Mouse (Mus musculus) embryonic facial prominence, embryonic 15.5 days (tissue): Measurements from ENCODE around the gene Slc6a11. TPM values are rescaled to one million over a fixed set of nuclear protein-coding genes. Genes with fewer than 3 reads are reported as not detected.

Experiments used
- ATAC-seq: fragments of 200-750 bp; cut with Nextera tagmentation; 2 replicates; pipeline ENCODE4 v1.8.0; 2017; ENCODE audit warnings: low read depth, moderate TSS enrichment; ENCODE audit not compliant: insufficient number of reproducible peaks, low FRiP score, low TSS enrichment
- H3K27ac ChIP-seq: fragments of 300-500 bp; sonication (generic); replicated peaks from 2 replicates; pipeline ENCODE4 v1.5.1; 2015; ENCODE audit warnings: mild to moderate bottlenecking, inconsistent platforms
- H3K27me3 ChIP-seq: fragments of 300-500 bp; sonication (generic); 2 replicates; pipeline ENCODE4 v1.6.1; 2015; ENCODE audit warnings: inconsistent platforms
- H3K36me3 ChIP-seq: fragments of 300-500 bp; sonication (generic); 2 replicates; pipeline ENCODE4 v1.6.1; 2015; ENCODE audit warnings: mild to moderate bottlenecking, inconsistent platforms
- H3K4me1 ChIP-seq: fragments of 300-500 bp; sonication (generic); 2 replicates; pipeline ENCODE4 v1.6.1; 2015; ENCODE audit warnings: inconsistent platforms
- H3K4me2 ChIP-seq: fragments of 300-500 bp; sonication (generic); replicated peaks from 2 replicates; pipeline ENCODE4 v1.6.1; 2015; ENCODE audit warnings: mild to moderate bottlenecking, inconsistent platforms
- H3K4me3 ChIP-seq: fragments of 300-500 bp; sonication (generic); replicated peaks from 2 replicates; pipeline ENCODE4 v1.5.1; 2015; ENCODE audit warnings: mild to moderate bottlenecking, inconsistent platforms
- H3K9ac ChIP-seq: fragments of 300-500 bp; sonication (generic); 2 replicates; pipeline ENCODE4 v1.6.1; 2015; ENCODE audit warnings: inconsistent platforms
- H3K9me3 ChIP-seq: fragments of 300-500 bp; sonication (generic); replicated peaks from 2 replicates; pipeline ENCODE4 v1.6.1; 2016; ENCODE audit warnings: inconsistent platforms
- WGBS: fragments of 180-500 bp; shearing (Covaris S2); methylation state at CpG from one replicate; pipeline ENCODE4 v1.1.7; 2015; 5-methylcytosine and 5-hydroxymethylcytosine counted together
- polyA plus RNA-seq: library from polyadenylated mRNA; unstranded; fragments of >200 nt; fragmentation: Nextera tagmentation; extraction: Ambion mirVana; gene quantifications from 2 replicates; pipeline ENCODE4 v1.2.1, GENCODE M21; 2015

The Slc6a11 gene
- polyA plus RNA-seq, 1 experiment from 2014 or later = 0.37 TPM

DNA sequence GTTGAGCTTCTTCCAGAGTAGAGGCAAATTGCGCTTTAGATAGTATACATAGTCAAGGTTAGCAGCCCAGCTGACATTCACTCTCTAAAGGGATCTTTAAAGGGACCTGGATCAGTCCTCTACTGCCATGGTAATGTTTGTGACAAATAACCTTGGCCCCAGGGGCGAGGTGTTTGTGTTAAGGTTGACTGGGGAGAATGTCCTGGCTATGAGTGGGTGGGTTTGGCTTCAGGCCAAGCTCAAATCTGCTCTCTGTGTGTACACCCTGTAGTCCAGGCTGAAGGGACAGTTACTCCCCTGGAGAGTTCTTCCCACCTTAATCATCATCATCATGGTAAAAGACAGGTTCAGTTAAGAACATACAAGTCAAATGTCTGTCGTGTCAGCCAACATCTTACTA lies 97.2 kb downstream of the Slc6a11 start:
- Histone ChIP-seq H3K9ac (no peak overlapping the region), H3K4me2 (no peak overlapping the region), H3K27ac (no peak overlapping the region), H3K4me3 (no peak overlapping the region), H3K27me3 (no peaks in the 10 kb centered on the region), H3K9me3 (no peaks in the 10 kb centered on the region), H3K4me1 (no peaks in the 10 kb centered on the region), H3K36me3 (no peaks in the 10 kb centered on the region)
- 76% methylated on average over 3 of the region's 3 CpGs for WGBS
- ATAC-seq = no peak

DNA sequence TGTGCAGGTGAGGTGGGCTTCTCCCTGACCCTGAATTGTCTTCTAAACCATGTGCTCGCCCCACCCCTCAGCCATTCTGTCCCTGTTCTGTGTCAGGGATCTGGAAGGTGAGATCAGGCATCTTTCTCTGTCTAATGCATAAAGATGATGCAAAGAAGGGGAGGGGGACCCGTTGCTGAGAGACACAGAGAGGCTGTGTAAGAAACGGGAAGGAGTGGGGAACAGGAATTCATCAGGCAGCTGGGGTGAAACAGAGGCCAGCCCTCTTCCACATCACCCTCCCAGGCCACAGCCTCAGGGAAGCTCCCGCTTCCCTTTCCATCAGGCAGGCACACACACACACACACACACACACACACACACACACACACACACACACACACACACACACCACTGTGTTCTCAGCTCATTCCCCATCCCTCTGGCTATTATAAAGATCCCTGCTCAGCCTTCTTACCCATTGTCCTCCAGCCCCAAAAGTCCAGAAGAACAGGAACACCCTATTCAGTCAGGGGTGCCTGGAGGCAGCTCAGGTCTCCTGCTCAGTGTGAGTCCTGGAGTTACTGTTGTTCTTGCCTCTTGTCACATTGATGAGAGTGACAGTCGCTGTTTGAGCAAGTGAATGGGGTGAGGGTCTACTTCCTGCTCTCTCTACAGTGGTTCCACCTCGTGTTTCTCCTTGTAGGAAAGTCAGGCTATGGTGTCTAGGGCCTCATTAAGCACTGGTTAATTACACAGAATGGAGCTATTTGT lies 108.0 kb downstream of the Slc6a11 start:
- Histone ChIP-seq H3K4me3 (no peak overlapping the region), H3K27me3 (no peaks in the 10 kb centered on the region), H3K27ac (no peak overlapping the region), H3K36me3 (no peaks in the 10 kb centered on the region), H3K4me1 (no peaks in the 10 kb centered on the region), H3K4me2 (no peak overlapping the region), H3K9me3 (no peaks in the 10 kb centered on the region), H3K9ac (no peak overlapping the region)
- no peak for ATAC-seq
- 19% methylated on average over 6 of the region's 6 CpGs for WGBS

DNA sequence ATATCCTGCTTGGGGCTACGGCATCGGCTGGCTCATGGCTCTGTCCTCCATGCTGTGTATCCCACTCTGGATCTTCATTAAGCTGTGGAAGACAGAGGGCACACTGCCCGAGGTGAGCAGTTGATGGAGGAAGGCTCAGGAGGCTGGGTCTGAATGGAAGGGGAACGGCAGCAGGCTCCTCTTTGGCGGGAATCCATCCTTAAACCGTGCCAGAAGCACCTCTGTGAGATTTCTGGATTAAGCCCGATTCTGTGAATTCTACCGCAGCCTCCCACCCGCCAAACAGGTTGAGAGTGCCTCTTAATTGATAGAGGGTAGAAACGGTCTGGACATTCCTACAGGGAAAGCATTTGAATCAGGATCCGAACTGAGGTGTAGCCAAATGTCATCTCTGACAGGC lies 114.6 kb downstream of the Slc6a11 start:
- 76% methylated on average over 11 of the region's 11 CpGs for WGBS
- Histone ChIP-seq H3K36me3 (no peaks in the 10 kb centered on the region), H3K27ac (no peak overlapping the region), H3K4me3 (no peak overlapping the region), H3K9ac (no peak overlapping the region), H3K4me1 (no peaks in the 10 kb centered on the region), H3K27me3 (0 out of 2 replicates have a peak, but pooled peaks cover 4% of the 10 kb centered on the region), H3K9me3 (no peaks in the 10 kb centered on the region), H3K4me2 (no peak overlapping the region)
- ATAC-seq = no peak

DNA sequence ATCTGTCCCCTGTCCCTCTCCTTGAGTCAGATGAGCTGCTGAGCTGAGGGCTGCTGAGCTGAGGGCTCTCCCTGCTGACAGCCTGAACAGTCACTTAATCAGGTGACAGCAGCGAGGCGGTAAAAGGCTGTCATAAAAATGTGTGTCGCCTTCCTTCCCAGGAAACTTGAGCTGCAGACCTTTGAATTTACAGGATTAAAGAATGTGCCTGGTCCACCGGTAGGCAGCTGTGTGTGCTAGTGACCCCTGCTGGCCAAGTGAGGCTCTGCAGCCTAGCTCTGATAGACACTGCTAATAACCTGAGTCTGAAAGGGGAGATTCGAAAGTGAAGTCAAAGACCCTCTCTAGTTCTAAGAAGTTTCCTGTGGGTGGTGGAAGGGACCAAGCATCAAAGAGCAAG lies 119.3 kb downstream of the Slc6a11 start:
- H3K9me3 ChIP-seq = no peaks in the 10 kb centered on the region
- 0 out of 2 replicates have a peak, but pooled peaks cover 4% of the 10 kb centered on the region for H3K27me3 ChIP-seq
- H3K4me1 ChIP-seq = no peaks in the 10 kb centered on the region
- no peak for ATAC-seq
- H3K4me2 ChIP-seq = no peak overlapping the region
- no peaks in the 10 kb centered on the region for H3K36me3 ChIP-seq
- no peak overlapping the region for H3K9ac ChIP-seq
- H3K4me3 ChIP-seq = no peak overlapping the region
- WGBS = 5% methylated on average over 5 of the region's 5 CpGs
- H3K27ac ChIP-seq = no peak overlapping the region

DNA sequence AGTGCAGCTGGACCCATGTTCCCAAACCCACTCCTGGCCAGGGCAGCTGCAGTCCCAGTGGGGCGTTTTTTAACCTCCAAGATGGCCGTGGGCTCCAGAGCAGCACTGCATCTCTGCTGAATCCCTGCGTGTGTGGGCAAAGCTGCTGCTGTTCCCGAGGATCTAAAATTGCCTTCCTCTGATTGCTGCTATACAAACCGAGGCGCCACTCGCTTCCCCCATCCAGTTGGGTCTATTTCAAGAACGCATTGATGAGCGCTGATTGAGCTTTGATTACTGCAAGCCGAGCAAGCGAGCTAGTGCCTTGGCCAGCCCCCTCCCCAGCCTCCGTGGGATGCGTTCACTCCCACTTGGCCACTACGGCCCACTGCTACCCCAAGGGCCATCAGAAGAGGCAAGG lies 123.9 kb downstream of the Slc6a11 start:
- WGBS = 66% methylated on average over 14 of the region's 14 CpGs
- no peak overlapping the region for H3K4me3 ChIP-seq
- no peaks in the 10 kb centered on the region for H3K27me3 ChIP-seq
- no peak overlapping the region for H3K9ac ChIP-seq
- no peaks in the 10 kb centered on the region for H3K4me1 ChIP-seq
- no peak overlapping the region for H3K27ac ChIP-seq
- no peaks in the 10 kb centered on the region for H3K36me3 ChIP-seq
- H3K4me2 ChIP-seq = no peak overlapping the region
- H3K9me3 ChIP-seq = no peaks in the 10 kb centered on the region
- ATAC-seq = no peak

DNA sequence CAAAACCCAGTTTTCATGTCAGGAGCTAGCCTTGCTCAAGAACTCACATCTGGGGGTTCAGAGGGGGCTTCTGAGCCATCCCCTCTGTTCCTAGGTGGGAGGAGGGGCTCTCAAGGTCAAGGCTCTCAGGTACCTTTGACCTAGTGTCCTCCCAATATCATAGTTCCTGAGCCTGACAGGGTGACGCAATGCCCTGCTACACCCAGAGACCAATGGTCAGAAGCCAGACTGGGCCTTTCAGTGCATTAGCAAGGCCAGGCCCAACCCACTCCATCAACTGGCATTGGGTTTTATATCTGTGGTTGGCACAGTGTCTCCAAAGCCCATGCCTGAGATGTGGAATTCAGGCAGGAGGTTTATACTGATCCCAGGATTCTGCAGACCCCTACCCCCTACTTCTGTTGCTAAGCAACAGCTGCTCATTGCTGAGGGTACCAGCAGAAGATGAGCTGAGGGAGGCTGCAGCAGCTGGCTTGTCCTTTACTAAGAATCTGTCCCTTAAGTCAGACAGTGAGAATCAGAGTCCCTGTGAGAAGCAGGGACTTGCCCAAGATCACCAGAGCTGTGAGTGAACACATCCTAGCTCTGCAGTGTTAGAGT lies 126.8 kb downstream of the Slc6a11 start:
- Histone ChIP-seq H3K27ac (no peak overlapping the region), H3K36me3 (no peaks in the 10 kb centered on the region), H3K9me3 (no peaks in the 10 kb centered on the region), H3K4me1 (no peaks in the 10 kb centered on the region), H3K4me3 (no peak overlapping the region), H3K9ac (no peak overlapping the region), H3K4me2 (no peak overlapping the region), H3K27me3 (no peaks in the 10 kb centered on the region)
- ATAC-seq = no peak
- 83% methylated on average over 1 of the region's 1 CpGs for WGBS

DNA sequence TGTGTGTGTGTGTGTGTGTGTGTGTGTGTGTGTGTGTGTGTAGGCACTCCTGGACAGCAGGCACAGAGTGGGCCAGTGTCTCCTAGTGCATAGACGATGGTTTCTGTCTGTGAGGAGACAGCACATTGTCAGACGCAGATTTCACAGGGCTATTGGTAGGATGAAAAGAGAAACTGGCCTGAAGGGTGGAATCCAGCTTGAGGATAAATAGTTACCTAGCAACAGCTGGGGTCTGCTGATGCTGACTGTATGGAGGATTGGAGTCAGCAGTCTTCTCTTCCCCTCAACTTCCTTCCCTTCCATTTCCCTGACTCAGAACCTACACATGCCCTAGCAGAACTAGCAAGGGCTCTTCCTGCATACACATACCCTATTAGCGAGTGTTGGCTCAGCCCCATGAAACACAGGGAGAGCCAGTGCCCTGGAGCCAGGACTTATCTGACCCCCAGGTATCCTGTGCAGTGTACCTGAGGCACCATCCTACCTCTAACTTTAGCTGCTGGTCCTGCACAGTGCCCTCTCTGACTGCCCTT lies 127.7 kb downstream of the Slc6a11 start:
- Histone ChIP-seq H3K27me3 (no peaks in the 10 kb centered on the region), H3K9ac (no peak overlapping the region), H3K4me3 (no peak overlapping the region), H3K36me3 (no peaks in the 10 kb centered on the region), H3K9me3 (no peaks in the 10 kb centered on the region), H3K27ac (no peak overlapping the region), H3K4me2 (no peak overlapping the region), H3K4me1 (no peaks in the 10 kb centered on the region)
- WGBS = 56% methylated on average over 3 of the region's 3 CpGs
- no peak for ATAC-seq

DNA sequence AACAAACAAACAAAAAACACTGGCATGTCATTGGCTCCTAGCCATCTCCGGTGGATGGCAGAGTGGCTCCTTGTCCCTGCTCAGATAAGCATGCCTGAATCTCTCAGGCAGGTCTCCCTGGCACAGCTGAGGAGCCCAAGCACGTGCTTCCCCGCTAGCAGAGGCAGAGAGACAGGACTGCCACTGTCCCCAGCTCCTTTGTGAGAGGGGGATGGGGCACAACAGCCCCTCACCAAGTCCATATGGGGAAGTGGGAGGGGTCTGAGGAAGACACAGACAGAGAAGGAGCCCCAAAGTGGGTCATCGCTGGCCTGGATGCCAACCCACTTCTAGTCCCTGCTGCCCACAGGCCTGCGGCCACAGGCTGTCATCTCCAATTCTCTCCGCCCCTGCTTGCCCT lies 130.6 kb downstream of the Slc6a11 start:
- Histone ChIP-seq H3K36me3 (no peaks in the 10 kb centered on the region), H3K9me3 (no peaks in the 10 kb centered on the region), H3K4me1 (no peaks in the 10 kb centered on the region), H3K4me3 (no peak overlapping the region), H3K9ac (no peak overlapping the region), H3K27me3 (no peaks in the 10 kb centered on the region), H3K4me2 (no peak overlapping the region), H3K27ac (no peak overlapping the region)
- 48% methylated on average over 6 of the region's 6 CpGs for WGBS
- no peak for ATAC-seq

DNA sequence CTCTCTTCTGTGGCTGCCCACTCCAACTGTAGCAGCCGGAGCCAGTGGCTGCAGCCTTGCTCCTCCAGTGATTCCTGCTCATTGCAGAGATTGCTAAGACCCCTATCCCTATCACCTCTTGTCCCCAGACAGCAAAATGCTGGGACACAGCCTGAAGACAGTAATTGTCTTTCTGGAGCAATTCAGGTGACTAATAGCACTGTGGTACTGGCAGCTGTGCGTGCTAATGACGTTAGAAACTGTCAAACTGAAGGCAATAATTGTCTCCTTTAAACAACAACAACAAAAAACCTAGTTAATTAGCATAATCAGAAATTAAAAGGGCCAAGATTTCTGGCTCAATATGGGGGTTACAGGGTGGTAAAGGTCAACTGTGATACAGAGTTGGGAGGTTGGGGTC lies 133.0 kb downstream of the Slc6a11 start:
- Histone ChIP-seq H3K4me2 (no peak overlapping the region), H3K4me3 (no peak overlapping the region), H3K27me3 (no peaks in the 10 kb centered on the region), H3K36me3 (no peaks in the 10 kb centered on the region), H3K27ac (no peak overlapping the region), H3K9ac (no peak overlapping the region), H3K4me1 (no peaks in the 10 kb centered on the region), H3K9me3 (no peaks in the 10 kb centered on the region)
- ATAC-seq = no peak
- 59% methylated on average over 3 of the region's 3 CpGs for WGBS

DNA sequence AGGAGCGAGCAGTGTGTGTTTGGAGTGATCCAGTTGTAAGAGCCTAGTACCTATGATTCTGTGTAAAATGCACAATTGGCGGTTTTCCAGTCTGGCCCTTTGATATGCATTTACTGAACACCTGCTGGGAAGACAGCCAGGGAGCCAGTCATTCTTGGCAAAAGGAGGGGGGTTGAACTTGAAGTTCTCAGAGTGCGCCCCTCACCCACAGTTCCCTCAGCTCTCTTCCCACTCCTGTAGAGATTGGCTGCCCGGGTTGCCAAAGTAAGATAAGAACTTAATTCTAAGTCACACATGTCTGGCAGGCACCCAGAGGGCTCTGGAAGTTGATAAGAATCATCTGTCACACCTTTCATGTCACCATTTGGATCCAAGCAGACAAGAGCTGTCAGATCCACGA lies 133.4 kb downstream of the Slc6a11 start:
- H3K4me3 ChIP-seq = no peak overlapping the region
- no peaks in the 10 kb centered on the region for H3K27me3 ChIP-seq
- no peak for ATAC-seq
- H3K4me1 ChIP-seq = no peaks in the 10 kb centered on the region
- WGBS = 42% methylated on average over 5 of the region's 5 CpGs
- no peaks in the 10 kb centered on the region for H3K9me3 ChIP-seq
- H3K4me2 ChIP-seq = no peak overlapping the region
- no peaks in the 10 kb centered on the region for H3K36me3 ChIP-seq
- H3K9ac ChIP-seq = no peak overlapping the region
- H3K27ac ChIP-seq = no peak overlapping the region

DNA sequence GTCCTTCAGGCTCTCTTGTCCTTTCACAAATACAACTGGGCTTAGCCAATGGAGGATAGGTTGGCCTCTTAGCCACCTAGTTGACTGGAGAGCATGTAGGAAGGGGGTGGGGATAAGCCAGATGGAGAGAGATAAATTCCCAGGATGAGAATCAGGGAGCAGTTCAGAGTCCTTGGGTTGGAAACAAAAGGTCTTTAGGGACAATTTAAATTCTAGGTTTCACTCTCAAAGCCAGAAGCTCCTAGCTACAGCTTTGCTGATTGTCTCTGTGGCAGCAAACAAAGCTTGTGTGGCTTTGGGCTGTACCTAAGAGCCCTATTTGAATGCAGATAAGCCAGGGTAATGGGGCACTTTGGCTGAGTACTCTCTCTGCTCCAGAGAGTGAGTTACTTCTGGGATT lies 135.2 kb downstream of the Slc6a11 start:
- Histone ChIP-seq H3K4me1 (no peaks in the 10 kb centered on the region), H3K27ac (no peak overlapping the region), H3K9ac (no peak overlapping the region), H3K27me3 (no peaks in the 10 kb centered on the region), H3K36me3 (no peaks in the 10 kb centered on the region), H3K4me2 (no peak overlapping the region), H3K9me3 (no peaks in the 10 kb centered on the region), H3K4me3 (no peak overlapping the region)
- ATAC-seq = no peak

DNA sequence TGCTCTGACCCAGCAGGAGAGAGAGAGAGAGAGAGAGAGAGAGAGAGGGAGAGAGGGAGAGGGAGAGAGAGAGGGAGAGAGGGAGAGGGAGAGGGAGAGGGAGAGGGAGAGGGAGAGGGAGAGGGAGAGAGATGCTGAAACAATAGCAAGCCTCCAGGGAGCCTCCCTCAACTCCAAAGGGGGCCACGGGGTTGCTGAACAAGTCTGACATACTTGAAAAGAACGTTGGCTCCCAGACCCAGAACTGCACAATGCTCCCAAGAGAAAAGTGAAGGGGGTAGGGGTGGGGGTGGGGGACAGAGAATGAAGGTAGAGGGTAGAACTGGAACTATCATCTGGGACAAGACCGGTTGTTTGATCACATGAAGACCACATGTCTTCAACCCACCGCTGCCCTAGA lies 136.9 kb downstream of the Slc6a11 start:
- H3K36me3 ChIP-seq = no peaks in the 10 kb centered on the region
- 32% methylated on average over 4 of the region's 4 CpGs for WGBS
- H3K9me3 ChIP-seq = no peaks in the 10 kb centered on the region
- H3K27me3 ChIP-seq = no peaks in the 10 kb centered on the region
- ATAC-seq = no peak
- H3K4me2 ChIP-seq = no peak overlapping the region
- no peak overlapping the region for H3K9ac ChIP-seq
- H3K27ac ChIP-seq = no peak overlapping the region
- H3K4me3 ChIP-seq = no peak overlapping the region
- H3K4me1 ChIP-seq = no peaks in the 10 kb centered on the region
